Mouse (Mus musculus): Measurements from ENCODE around the gene Tenm2.

Gene Tenm2

DNA sequence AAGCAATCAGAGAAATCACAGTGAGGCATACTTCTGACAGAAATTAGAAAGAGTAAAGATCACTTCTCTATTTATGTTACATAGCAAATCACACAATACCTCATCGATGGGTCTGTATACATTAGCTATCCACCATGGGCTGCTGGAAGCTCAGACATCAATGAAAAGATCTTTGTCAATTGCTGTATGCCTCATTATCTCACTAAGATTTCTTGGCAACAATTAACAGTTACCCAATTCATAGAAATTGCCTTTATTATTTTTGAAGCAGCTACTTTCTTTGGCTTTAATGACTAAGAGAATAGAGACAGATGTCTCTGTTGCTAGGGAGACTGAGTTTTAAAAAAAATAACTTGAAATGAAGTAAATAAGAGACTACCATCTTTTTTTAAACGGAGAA is 106.9 kb downstream of the Tenm2 start:
- in situ Hi-C loops (cut with MboI; ENCODE audit: low pct_unique_long_range_greater_than_20kb in 1 of 2, low sequenced_read_pairs in 2 of 2, unreplicated experiment in 1 of 2) = no loop called here

DNA sequence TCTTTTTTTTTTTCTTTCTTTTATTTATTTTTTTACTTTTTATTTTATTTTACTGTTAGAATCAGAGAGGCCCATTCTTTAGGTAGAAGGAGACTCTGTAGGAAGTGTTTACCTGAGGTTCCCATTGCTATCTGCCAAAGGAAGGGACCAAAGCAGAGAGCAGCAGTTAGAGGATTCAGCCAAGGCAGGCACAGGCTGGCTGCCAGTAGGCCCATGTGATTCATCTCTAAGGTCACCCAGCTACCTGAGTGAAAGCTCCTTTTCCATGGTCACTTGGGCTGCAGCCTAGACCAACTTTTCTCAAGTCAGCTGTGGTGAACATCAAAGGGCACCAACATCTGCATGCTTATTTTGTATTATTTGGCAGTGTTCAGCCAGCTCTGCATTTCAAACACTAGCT is 117.7 kb downstream of the Tenm2 start:
- in situ Hi-C loops (cut with MboI; ENCODE audit: low pct_unique_long_range_greater_than_20kb in 1 of 2, low sequenced_read_pairs in 2 of 2, unreplicated experiment in 1 of 2) = no loop called here

DNA sequence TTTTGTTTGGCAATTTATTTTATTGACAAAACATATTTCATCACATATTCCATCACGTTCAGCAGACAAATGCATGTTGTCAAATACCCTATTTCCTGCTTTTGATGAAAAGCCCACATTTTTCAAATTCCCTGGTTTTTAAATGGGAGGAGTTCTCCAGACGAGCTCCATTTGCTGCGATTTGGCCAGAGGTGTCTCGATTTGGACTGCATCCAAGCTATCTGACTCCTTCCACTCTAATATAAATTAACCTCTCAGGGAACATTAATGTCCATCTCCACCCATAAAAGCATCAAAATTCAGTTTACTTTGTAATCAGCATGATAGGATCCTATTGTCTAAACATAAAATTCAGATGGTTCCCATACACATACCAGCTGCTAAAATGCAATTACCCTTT is 120.6 kb downstream of the Tenm2 start:
- in situ Hi-C loops (cut with MboI; ENCODE audit: low pct_unique_long_range_greater_than_20kb in 1 of 2, low sequenced_read_pairs in 2 of 2, unreplicated experiment in 1 of 2) = no loop called here

DNA sequence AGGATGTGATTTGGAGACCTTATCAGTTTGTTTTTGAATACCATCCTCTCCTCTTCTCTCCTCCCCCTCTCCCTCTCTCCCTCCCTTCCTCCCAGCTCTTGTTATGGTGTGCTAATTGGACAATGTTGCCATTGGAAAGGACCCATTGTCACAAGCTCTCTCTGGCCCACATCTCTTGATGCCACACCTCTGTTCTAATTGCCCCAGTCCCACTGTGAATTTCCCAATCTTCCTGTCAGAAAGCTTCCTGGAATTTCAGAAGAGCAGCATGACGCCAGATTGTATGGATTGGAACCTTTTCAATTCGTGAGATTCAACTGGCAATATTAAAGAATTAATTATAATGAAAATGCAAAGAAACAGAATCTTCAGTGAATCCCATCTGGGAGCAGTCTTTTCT is 128.7 kb downstream of the Tenm2 start:
- in situ Hi-C loops (cut with MboI; ENCODE audit: low pct_unique_long_range_greater_than_20kb in 1 of 2, low sequenced_read_pairs in 2 of 2, unreplicated experiment in 1 of 2) = no loop called here

DNA sequence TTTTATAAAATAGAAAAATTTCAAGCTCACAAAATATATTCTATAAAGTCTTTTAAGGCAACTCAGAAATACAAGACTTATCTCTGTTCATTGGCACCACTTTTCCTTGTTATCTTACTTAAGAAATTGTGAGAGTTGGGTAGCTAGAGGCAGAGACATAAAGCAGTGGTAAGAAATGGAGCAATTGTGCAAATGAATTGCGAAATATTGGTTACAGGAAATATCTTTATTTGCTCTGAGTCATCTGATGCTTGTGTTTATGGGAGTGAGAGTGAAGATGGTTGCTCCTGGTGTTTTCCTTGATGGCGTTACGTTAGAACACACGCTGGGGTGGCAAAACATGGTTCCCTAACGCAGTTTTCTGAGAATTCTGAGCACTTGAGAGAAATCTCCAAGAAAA is 156.4 kb downstream of the Tenm2 start:
- in situ Hi-C loops (cut with MboI; ENCODE audit: low pct_unique_long_range_greater_than_20kb in 1 of 2, low sequenced_read_pairs in 2 of 2, unreplicated experiment in 1 of 2) = no loop called here

DNA sequence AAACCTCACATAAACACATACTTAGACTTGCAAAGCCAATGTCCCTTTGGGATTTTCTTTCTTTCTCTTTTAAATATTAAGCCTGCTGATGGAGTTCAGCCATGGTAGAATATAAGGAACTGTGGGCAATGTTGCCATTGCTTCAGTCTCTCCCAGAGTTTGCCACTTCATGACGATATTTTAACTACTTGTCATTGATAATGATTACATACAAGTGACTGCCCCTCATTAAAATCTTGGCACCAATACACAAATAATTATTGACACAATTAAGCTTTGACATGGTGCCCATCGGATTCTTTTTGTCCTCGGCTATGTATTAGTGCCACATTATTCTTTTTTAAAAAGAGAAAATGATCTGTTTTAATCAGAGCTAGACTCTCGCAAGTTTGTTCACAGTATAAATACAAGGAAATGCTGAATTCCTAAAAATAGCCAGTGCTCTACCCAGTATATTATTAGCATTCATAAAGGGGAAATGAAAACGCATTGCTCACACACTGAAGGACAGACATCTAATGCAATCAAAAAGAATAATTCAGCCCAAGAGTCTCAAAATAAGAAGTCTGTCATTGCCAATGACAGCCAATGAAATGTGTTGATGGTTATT is 158.7 kb downstream of the Tenm2 start:
- in situ Hi-C loops (cut with MboI; ENCODE audit: low pct_unique_long_range_greater_than_20kb in 1 of 2, low sequenced_read_pairs in 2 of 2, unreplicated experiment in 1 of 2) = no loop called here

DNA sequence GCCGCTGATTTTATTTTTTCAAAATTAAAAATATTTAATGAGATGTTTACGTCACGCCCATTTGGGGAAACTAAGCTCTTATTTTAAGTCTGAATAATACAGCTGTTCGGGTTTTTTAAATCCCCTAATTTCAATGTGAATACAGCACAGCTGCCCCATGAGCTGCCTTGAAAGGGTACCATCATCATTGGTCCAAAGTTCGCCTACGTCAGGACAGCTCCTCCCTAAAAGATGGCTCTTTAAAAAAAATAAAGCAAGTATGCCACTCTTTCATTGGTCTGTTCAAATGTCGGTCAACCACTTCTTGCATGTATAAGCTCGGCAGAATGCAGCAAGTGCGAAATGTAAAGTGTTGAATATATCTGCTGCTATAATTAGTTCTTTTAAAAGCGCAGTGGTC is 160.4 kb downstream of the Tenm2 start:
- in situ Hi-C loops (cut with MboI; ENCODE audit: low pct_unique_long_range_greater_than_20kb in 1 of 2, low sequenced_read_pairs in 2 of 2, unreplicated experiment in 1 of 2) = no loop called here

DNA sequence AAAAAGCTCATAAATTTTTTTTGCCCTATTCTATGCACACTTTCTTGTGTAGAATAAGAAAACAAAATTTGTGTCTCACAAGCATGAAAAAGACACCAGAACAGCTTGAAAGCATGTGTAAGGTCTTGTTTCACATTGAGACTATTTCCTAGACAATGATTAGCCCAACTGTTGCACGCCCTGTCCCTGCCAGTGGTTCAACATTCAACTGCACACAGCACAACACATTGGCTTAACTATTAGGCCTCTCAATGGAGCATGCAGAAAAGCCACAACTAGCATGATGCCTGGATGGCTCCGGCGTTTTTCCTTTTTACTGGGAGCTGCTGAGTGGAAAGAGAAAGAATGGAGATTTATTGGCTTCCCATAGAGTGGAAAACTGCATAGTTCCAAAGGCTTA is 170.3 kb downstream of the Tenm2 start:
- in situ Hi-C loops (cut with MboI; ENCODE audit: low pct_unique_long_range_greater_than_20kb in 1 of 2, low sequenced_read_pairs in 2 of 2, unreplicated experiment in 1 of 2) = no loop called here

DNA sequence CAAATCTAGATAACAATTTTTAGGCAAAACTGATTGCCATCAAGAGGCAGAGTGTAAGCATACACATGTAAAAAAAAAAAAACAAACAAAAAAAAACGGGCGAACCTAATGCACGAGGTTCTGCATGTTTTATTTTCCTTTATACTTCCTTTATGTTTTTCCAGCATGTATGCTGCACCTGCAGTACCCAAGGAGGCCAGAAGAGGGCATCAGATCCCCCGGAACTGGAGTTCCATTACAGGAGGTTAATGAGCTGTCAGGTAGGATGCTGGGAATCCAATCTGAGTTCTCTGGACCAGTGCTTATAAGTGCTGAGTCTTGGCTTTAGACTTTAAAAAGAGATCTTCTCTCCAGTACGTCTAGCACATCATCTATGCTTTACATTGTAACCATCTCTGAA is 189.1 kb downstream of the Tenm2 start:
- in situ Hi-C loops (cut with MboI; ENCODE audit: low pct_unique_long_range_greater_than_20kb in 1 of 2, low sequenced_read_pairs in 2 of 2, unreplicated experiment in 1 of 2) = no loop called here

DNA sequence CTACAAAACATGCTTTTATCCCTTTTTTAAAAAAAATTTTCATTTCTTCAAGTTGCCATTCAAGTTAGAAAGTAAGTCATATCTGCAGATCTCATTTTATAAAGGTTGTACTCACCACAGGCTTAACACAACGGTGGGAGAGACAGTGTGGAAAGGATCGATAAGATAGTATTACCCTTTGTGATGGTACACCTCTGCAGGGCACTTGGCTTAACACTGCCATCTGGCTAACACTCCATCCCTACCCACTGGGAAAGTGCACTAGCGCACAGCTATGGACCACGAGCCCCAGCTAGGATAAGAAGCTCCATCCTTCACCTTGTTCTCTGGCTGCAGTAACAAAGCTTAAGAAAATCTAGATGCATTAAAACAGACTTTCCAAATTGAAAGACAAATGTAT is 194.5 kb downstream of the Tenm2 start:
- in situ Hi-C loops (cut with MboI; ENCODE audit: low pct_unique_long_range_greater_than_20kb in 1 of 2, low sequenced_read_pairs in 2 of 2, unreplicated experiment in 1 of 2) = no loop called here

DNA sequence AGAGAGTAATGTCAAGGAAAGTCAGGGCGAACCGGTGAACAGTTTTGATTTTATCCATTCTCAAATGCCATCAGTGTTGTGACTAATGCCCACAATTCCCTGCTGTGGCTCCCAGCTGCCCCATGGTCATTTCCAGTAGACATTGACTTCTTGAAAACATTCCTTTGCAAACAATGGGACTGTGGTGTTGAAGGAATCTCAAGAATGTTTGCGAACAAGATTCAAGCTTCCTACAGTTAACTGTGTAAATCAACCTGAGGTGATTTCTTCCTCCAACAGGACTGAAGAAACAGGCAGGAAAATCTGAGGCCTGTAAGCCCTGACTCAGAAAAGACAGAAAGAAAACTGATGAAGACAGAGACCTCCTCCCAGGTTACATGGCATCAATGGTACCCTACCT is 196.5 kb downstream of the Tenm2 start:
- in situ Hi-C loops (cut with MboI; ENCODE audit: low pct_unique_long_range_greater_than_20kb in 1 of 2, low sequenced_read_pairs in 2 of 2, unreplicated experiment in 1 of 2) = no loop called here

DNA sequence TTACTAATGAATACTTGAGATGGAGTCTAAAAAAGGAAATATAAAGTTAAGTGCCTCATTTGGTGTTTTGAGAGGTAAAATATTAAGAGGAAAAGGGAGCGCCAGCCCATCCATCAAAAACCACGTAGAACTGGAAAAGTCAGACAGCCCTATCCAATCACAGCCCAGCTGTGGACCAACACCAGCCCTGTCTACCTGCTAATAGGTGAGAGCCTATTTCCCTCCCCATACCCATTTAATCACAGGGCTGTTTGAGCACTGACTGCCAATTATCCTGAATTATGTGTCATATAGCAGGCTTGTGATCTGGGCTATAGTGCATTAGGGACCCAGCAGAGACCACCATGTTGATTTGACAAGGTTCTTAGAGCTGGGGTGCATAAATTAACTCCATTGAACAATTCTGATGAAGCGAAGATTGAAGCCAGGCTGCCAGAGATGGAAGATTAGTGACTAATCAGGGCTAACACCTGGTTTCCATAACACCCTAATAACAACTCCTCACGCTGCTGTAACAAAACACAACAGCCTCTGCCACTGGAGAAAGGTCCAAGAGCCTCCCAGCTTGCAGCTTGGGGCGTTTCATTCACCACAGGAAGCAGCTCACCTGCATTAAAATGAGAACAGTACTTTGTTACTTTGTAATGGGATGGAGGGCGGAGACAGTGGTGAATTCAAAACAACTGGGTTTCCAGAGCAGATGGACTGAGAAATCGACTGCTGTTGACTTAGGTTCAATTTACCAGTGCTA is 204.3 kb downstream of the Tenm2 start:
- in situ Hi-C loops (cut with MboI; ENCODE audit: low pct_unique_long_range_greater_than_20kb in 1 of 2, low sequenced_read_pairs in 2 of 2, unreplicated experiment in 1 of 2) = no loop called here

DNA sequence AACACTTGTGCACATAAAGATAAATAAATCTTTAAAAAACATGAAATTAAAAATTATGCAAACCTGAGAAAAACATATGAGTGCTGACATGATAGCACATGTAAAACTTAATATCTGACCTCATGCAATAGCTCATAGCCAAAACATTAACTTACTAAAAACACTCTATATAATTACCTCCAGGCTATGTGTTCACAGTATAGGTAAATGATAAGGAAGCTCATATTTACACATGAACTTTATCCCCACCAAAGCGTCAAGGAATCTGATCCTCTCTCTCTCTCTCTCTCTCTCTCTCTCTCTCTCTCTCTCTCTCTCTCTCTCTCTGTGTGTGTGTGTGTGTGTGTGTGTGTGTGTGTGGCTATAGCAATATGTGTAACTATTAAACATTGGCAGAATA is 223.9 kb downstream of the Tenm2 start:
- in situ Hi-C loops (cut with MboI; ENCODE audit: low pct_unique_long_range_greater_than_20kb in 1 of 2, low sequenced_read_pairs in 2 of 2, unreplicated experiment in 1 of 2) = no loop called here

DNA sequence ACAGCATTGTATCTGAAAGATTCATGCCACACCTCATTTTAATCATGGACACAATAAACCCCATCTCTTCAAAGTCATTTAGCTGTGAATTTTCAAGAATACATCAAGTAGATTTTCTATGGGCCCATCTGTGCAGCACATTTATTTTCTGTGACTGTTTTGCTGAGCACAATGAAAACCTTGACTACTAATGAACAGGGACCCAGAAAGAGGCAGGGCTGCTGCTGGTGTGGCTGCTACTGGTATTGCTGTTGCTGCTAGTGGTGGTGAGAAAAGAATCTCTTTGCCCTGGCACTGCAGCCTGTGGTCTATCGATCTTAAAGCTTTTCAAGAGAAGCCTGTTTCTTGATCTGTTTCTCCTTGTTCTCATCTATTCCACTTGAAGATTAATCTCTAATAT is 226.5 kb downstream of the Tenm2 start:
- in situ Hi-C loops (cut with MboI; ENCODE audit: low pct_unique_long_range_greater_than_20kb in 1 of 2, low sequenced_read_pairs in 2 of 2, unreplicated experiment in 1 of 2) = no loop called here

DNA sequence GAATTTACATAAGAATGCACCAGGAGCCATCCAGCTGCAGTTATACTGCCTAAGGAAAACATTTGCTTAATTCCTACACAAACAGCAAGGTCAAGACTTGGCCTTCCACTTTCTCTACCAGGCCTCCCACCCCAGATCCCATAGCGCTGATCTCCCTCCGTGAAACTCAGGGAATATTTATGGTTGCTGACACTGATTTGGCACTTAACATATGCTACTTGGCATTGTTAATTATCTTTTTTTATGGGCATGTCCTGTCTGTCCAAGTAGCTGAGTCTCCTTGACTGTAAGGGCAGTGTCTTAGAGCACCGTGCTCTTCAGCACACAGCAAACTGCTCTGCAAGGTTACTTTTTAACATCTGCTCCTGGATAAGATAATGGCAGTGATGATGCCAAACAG is 238.1 kb downstream of the Tenm2 start:
- in situ Hi-C loops (cut with MboI; ENCODE audit: low pct_unique_long_range_greater_than_20kb in 1 of 2, low sequenced_read_pairs in 2 of 2, unreplicated experiment in 1 of 2) = no loop called here

DNA sequence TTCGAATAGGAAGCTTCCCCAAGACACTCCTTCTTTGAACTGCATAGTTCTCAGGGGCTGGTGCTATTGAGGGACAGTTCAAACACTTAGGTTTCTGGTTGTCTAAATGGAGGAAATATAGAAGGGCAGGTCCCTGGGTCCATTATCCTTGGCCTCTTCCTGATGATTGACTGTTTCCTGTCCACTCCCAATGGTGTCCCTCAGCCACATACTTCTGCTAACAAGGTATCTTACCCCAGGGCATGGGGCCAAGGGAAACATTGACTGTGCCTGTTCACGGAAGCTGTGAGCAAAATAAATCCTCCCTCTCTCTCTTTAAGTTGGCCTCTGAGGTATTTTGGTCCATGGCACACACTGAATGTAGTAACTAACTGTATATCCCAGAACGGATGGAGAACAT is 244.9 kb downstream of the Tenm2 start:
- in situ Hi-C loops (cut with MboI; ENCODE audit: low pct_unique_long_range_greater_than_20kb in 1 of 2, low sequenced_read_pairs in 2 of 2, unreplicated experiment in 1 of 2) = no loop called here

DNA sequence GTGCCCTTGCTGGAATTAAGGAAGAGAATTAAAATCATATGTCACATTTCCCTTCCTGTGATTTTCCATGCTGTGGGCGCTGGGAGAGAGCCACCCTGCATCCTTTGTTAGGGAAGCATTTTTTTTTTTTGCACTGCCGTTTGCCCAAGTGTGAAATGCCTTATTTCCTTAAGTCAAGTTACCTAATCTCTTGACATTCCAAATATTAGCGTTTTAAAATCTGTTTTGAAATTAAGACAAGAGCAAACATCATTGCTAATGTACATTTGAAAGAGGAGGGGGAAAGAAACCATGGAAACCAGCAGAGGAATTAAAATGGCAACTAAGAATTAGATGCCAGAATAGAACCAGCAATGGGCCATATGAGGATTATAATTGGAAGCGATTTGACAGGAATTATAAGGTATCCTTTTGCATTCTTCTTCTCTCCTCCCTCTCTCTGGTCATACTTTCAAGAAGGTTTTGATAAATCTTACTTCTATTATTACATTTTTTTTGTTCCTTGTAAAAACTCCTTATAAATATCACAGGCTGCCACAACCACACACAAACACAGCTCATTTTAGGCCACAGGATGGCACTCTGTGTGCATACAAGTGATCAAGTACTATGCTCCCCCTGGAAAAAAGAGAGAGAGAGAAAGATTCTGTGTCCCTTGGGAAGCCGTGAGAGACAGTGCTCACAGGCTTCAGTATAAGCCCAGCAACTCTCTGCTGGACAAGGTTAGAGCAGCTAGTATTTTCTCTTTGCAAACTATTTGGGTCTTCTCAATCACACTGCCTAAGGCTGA is 246.8 kb downstream of the Tenm2 start:
- in situ Hi-C loops (cut with MboI; ENCODE audit: low pct_unique_long_range_greater_than_20kb in 1 of 2, low sequenced_read_pairs in 2 of 2, unreplicated experiment in 1 of 2) = no loop called here

DNA sequence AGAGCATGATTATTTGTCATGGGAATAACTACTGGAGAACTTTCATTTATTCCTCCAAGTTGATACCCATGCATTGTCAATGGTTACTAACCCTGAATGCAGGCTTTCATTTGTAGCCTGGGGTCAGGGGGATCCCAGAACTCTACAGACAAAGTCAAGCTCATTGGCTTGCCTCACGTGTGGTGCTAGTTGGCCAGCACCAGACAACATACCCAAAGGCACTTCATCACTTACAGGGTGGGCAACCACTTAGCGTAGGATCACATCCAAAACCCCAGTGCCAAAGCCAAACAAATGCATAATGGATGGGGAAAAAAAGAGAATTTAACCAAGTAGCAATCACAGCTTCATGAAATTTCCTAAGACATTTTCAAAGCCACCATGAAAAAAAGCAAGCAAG is 261.6 kb downstream of the Tenm2 start:
- in situ Hi-C loops (cut with MboI; ENCODE audit: low pct_unique_long_range_greater_than_20kb in 1 of 2, low sequenced_read_pairs in 2 of 2, unreplicated experiment in 1 of 2) = no loop called here

DNA sequence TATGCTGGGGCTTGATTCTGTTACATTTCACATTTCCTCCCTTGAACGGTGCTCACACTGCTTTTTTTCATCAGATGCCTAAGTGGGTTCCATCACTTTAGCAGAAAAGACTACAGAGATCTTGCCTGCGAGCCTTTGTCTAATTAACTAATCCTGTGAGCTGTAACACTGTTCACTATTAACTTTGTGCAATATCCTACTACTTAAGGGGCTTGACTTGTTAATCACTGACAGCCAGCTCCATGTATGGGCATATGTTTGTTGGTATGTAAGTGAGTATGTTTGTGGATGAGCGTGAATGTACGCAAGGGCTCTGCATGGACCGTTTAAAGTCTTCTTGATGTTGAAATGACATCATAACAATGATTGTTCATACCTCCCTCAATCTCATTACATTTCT is 277.7 kb downstream of the Tenm2 start:
- in situ Hi-C loops (cut with MboI; ENCODE audit: low pct_unique_long_range_greater_than_20kb in 1 of 2, low sequenced_read_pairs in 2 of 2, unreplicated experiment in 1 of 2) = no loop called here

DNA sequence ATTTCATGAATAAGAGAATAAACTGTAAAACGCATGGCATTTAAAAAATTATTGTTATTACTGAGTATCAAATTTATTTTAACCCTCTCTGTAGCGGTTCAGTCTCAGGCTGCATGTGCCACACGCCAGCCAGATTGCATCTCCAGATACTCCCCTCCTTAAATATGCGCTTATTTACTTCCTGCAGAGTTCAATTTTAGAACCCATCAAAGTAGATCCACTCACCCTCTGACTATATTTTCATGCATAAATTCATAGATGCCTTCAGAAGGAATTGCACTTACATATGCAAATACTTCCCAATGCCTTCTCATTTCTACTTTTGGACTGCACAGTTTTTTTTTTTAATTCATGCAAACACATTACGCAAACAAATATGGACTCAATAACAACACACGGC is 294.3 kb downstream of the Tenm2 start:
- in situ Hi-C loops (cut with MboI; ENCODE audit: low pct_unique_long_range_greater_than_20kb in 1 of 2, low sequenced_read_pairs in 2 of 2, unreplicated experiment in 1 of 2) = no loop called here
